Mouse (Mus musculus) heart, embryonic 16.5 days (tissue): ENCODE measurements around the gene Olfr1393. TPM values are rescaled to one million over a fixed set of nuclear protein-coding genes. Genes with fewer than 3 reads are reported as not detected.

Source experiments
- ATAC-seq: fragments of 200-750 bp; cut with Nextera tagmentation; replicated peaks from 2 replicates; pipeline ENCODE4 v1.8.0; 2017; ENCODE audit warnings: moderate number of reproducible peaks; ENCODE audit not compliant: insufficient read depth, low FRiP score; ENCODE audit errors: extremely low read depth
- H3K27ac ChIP-seq: fragments of 300-500 bp; sonication (generic); 2 replicates; pipeline ENCODE4 v1.5.1; 2014; ENCODE audit warnings: mild to moderate bottlenecking, low read length, control low read depth, moderate library complexity
- H3K27me3 ChIP-seq: fragments of 300-500 bp; sonication (generic); 2 replicates; pipeline ENCODE4 v1.6.1; 2014; ENCODE audit warnings: low read length, mixed read lengths; ENCODE audit not compliant: control insufficient read depth, insufficient read depth
- H3K36me3 ChIP-seq: fragments of 300-500 bp; sonication (generic); 2 replicates; pipeline ENCODE4 v1.6.1; 2014; ENCODE audit not compliant: control insufficient read depth, insufficient read depth
- H3K4me1 ChIP-seq: fragments of 300-500 bp; sonication (generic); 2 replicates; pipeline ENCODE4 v1.6.1; 2014; ENCODE audit warnings: low read length, mixed read lengths; ENCODE audit not compliant: control insufficient read depth, insufficient read depth
- H3K4me2 ChIP-seq: fragments of 300-500 bp; sonication (generic); 2 replicates; pipeline ENCODE4 v1.6.1; 2014; ENCODE audit warnings: low read depth, mild to moderate bottlenecking, control low read depth, low read length
- H3K4me3 ChIP-seq: fragments of 300-500 bp; sonication (generic); 2 replicates; pipeline ENCODE4 v1.5.1; 2014; ENCODE audit warnings: mild to moderate bottlenecking, control low read depth, low read length
- H3K9ac ChIP-seq: fragments of 300-500 bp; sonication (generic); 2 replicates; pipeline ENCODE4 v1.6.1; 2014; ENCODE audit warnings: low read length, control low read depth
- H3K9me3 ChIP-seq: fragments of 300-500 bp; sonication (generic); replicated peaks from 2 replicates; pipeline ENCODE4 v1.6.1; 2016; ENCODE audit warnings: low read length; ENCODE audit not compliant: control insufficient read depth
- WGBS: fragments of 180-500 bp; shearing (Covaris S2); extraction: QIAGEN DNeasy Blood & Tissue Kit; methylation state at CpG from one replicate; pipeline ENCODE4 v1.1.7; 2014; 5-methylcytosine and 5-hydroxymethylcytosine counted together
- polyA plus RNA-seq: library from polyadenylated mRNA; unstranded; fragments of >200 nt; fragmentation: Nextera tagmentation; extraction: Ambion mirVana; gene quantifications from 2 replicates; pipeline ENCODE4 v1.2.1, GENCODE M21; 2015

Olfr1393 gene
- polyA plus RNA-seq: 0.15 and 0.17 TPM in 2 replicates

- Histone ChIP-seq H3K9ac (no peak within 1 kb of the TSS), H3K4me1 (no peaks in the 10 kb centered on the region), H3K4me2 (no peak within 1 kb of the TSS), H3K9me3 (no peaks in the 10 kb centered on the region), H3K27me3 (no peaks in the 10 kb centered on the region), H3K4me3 (no peak within 1 kb of the TSS), H3K27ac (no peak within 1 kb of the TSS), H3K36me3 (no peaks in the 10 kb centered on the region)
- ATAC-seq: no peak
- 75% methylated on average over 3 of the region's 3 CpGs for WGBS
Measured at GRCm38 (mm10) chr11:49278222-49278621, at the start of gene Olfr1393. TSS of gene Olfr1393 (plus strand) at chr11:49278304.

- no peak overlapping the region for H3K4me3 ChIP-seq
- no peaks in the 10 kb centered on the region for H3K9me3 ChIP-seq
- H3K27me3 ChIP-seq: no peaks in the 10 kb centered on the region
- no peak overlapping the region for H3K9ac ChIP-seq
- WGBS: 68% methylated on average over 3 of the region's 3 CpGs
- no peak for ATAC-seq
- H3K27ac ChIP-seq: no peak overlapping the region
- no peak overlapping the region for H3K4me2 ChIP-seq
- no peaks in the 10 kb centered on the region for H3K4me1 ChIP-seq
- H3K36me3 ChIP-seq: no peaks in the 10 kb centered on the region
Measured at GRCm38 (mm10) chr11:49232781-49233180, 45.3 kb upstream of the Olfr1393 start.

- ATAC-seq: no peak
- 65% methylated on average over 3 of the region's 3 CpGs for WGBS
- Histone ChIP-seq H3K4me1 (no peaks in the 10 kb centered on the region), H3K36me3 (no peaks in the 10 kb centered on the region), H3K9me3 (no peaks in the 10 kb centered on the region), H3K27me3 (no peaks in the 10 kb centered on the region), H3K27ac (no peak overlapping the region), H3K4me2 (no peak overlapping the region), H3K9ac (no peak overlapping the region), H3K4me3 (no peak overlapping the region)
Measured at GRCm38 (mm10) chr11:49235459-49236207, 42.5 kb upstream of the Olfr1393 start.

- H3K27ac ChIP-seq: no peak overlapping the region
- no peak for ATAC-seq
- no peaks in the 10 kb centered on the region for H3K9me3 ChIP-seq
- H3K4me1 ChIP-seq: no peaks in the 10 kb centered on the region
- no peaks in the 10 kb centered on the region for H3K27me3 ChIP-seq
- no peak overlapping the region for H3K9ac ChIP-seq
- no peaks in the 10 kb centered on the region for H3K36me3 ChIP-seq
- H3K4me3 ChIP-seq: no peak overlapping the region
- WGBS: 56% methylated on average over 1 of the region's 1 CpGs
- no peak overlapping the region for H3K4me2 ChIP-seq
Measured at GRCm38 (mm10) chr11:49236891-49237290, 41.2 kb upstream of the Olfr1393 start.

- Histone ChIP-seq H3K4me1 (no peaks in the 10 kb centered on the region), H3K36me3 (no peaks in the 10 kb centered on the region), H3K4me3 (no peak overlapping the region), H3K27ac (peak overlapping the region; percentile 13; the same call in 1 of the 2 replicates), H3K27me3 (no peaks in the 10 kb centered on the region), H3K9ac (no peak overlapping the region), H3K9me3 (no peaks in the 10 kb centered on the region), H3K4me2 (no peak overlapping the region)
- WGBS: 37% methylated on average over 2 of the region's 2 CpGs
- ATAC-seq: no peak
Measured at GRCm38 (mm10) chr11:49237532-49237931, 40.6 kb upstream of the Olfr1393 start.

GRCm38 (mm10) chr11:49240310-49240709 lies 37.8 kb upstream of the Olfr1393 start:
- Histone ChIP-seq H3K27me3 (no peaks in the 10 kb centered on the region), H3K27ac (no peak overlapping the region), H3K9me3 (no peaks in the 10 kb centered on the region), H3K4me3 (no peak overlapping the region), H3K9ac (no peak overlapping the region), H3K4me2 (no peak overlapping the region), H3K36me3 (no peaks in the 10 kb centered on the region), H3K4me1 (peaks cover 13% of the 10 kb centered on the region)
- ATAC-seq: no peak
- 81% methylated on average over 1 of the region's 1 CpGs for WGBS

GRCm38 (mm10) chr11:49240874-49241273 lies 37.2 kb upstream of the Olfr1393 start:
- no peak for ATAC-seq
- H3K4me2 ChIP-seq: no peak overlapping the region
- no peaks in the 10 kb centered on the region for H3K27me3 ChIP-seq
- no peak overlapping the region for H3K9ac ChIP-seq
- no peaks in the 10 kb centered on the region for H3K9me3 ChIP-seq
- H3K4me3 ChIP-seq: no peak overlapping the region
- no peaks in the 10 kb centered on the region for H3K36me3 ChIP-seq
- H3K27ac ChIP-seq: no peak overlapping the region
- WGBS: 75% methylated on average over 4 of the region's 4 CpGs
- peaks cover 19% of the 10 kb centered on the region for H3K4me1 ChIP-seq

GRCm38 (mm10) chr11:49241471-49241870 lies 36.6 kb upstream of the Olfr1393 start:
- H3K36me3 ChIP-seq: no peaks in the 10 kb centered on the region
- no peak overlapping the region for H3K9ac ChIP-seq
- peaks cover 24% of the 10 kb centered on the region for H3K4me1 ChIP-seq
- H3K4me3 ChIP-seq: no peak overlapping the region
- H3K27ac ChIP-seq: no peak overlapping the region
- ATAC-seq: no peak
- H3K4me2 ChIP-seq: no peak overlapping the region
- no CpG with 5 or more reads among the region's 1 CpGs for WGBS
- H3K27me3 ChIP-seq: no peaks in the 10 kb centered on the region
- no peaks in the 10 kb centered on the region for H3K9me3 ChIP-seq

GRCm38 (mm10) chr11:49242944-49243626 lies 35.0 kb upstream of the Olfr1393 start:
- no peaks in the 10 kb centered on the region for H3K9me3 ChIP-seq
- peak overlapping the region; percentile 58 for H3K9ac ChIP-seq
- H3K4me2 ChIP-seq: peak overlapping the region; percentile 84
- ATAC-seq: no peak
- H3K27me3 ChIP-seq: no peaks in the 10 kb centered on the region
- H3K36me3 ChIP-seq: no peaks in the 10 kb centered on the region
- peak overlapping the region; percentile 56 for H3K4me3 ChIP-seq
- H3K27ac ChIP-seq: peak overlapping the region; percentile 82
- peaks cover 25% of the 10 kb centered on the region for H3K4me1 ChIP-seq
- WGBS: 21% methylated on average over 11 of the region's 11 CpGs
